Mouse (Mus musculus) left cerebral cortex, adult 9 months (tissue): ENCODE data around the gene St5.

Experiments
- DNase-seq, 2 experiments: peaks; one replicate each; pipeline ENCODE4 v3.0.0; 2022; ENCODE audit warnings: low spot score in 2 of 2

St5 gene

DNA sequence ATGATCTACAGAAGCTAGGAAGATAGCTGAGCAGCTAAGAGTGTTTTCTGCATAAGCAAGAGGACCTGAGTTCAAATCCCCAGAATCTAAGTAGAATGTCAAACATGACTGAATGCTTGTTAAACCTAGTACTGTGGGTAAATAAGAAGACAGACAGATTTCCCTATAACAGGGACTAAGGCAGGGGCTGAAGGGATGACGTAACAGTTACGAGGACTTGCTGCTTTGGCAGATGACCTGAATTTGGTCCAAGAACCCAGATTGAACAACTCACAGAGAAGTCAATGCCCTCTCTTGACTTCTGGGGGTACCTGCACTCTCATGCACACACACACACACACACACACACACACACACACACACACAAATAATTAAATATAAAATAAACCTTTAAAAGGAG lies 93.1 kb downstream of the St5 start:
- DNase-seq, result no peak

DNA sequence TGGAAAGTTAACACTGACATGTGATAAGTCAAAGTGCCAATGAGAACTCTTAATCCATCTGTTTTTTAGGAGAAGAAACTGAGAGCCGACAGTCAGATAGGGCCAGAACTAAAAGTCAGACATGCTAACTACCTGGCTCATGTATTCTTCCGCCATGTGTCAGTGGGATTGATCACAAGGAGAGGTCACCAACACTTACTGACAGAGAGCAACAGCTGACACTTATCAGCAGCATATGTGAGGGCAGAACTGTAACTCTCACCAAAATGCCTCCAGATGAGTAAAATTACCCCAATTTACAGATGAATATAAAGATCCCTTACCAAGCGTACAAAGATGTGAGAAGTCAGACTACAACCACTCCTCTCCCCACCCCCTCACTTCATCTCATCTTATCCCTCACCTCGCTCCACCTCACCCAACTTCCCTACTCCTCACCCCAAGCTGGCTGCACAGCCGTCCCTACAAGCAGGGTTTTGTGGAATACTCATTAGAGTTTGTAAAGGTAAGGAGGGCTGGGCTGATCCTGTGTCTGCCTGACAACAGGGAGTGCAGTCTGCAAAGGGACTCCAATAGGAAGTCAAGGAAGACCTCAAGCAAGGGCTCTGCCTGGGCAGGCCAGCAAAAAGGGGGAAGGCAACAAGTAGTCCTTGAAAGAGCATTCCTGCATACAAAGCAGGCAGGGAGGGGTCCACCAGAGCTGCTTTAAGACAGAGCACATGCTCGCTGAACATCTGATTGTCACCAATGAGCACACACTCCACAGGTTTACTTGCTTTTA lies 93.7 kb downstream of the St5 start:
- no peak for DNase-seq

- DNase-seq, result no peak
Observed at GRCm38 (mm10) chr7:109608831-109609230, 94.6 kb downstream of the St5 start.

- DNase-seq, result no peak
Observed at GRCm38 (mm10) chr7:109606994-109607610, 96.3 kb downstream of the St5 start.

DNA sequence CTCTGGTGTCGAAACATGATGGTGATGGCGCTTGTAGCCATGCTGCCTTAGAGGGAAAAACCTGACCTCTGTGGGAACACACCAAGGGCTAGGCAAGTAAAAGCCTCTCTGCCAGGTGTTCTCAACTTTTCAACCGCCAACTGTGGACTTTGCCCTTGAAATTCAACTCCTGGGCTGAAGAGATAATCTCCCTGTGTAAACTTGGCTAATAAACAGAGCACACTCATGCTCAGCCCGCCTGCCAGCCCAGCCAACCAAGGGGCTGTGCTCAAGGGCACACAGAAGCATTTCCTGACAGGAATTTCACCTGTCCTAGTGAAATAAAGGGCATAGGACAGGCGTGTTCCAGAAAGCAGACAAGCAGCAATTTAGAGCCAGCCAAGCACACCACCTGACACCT lies 100.8 kb downstream of the St5 start:
- DNase-seq, result no peak

DNA sequence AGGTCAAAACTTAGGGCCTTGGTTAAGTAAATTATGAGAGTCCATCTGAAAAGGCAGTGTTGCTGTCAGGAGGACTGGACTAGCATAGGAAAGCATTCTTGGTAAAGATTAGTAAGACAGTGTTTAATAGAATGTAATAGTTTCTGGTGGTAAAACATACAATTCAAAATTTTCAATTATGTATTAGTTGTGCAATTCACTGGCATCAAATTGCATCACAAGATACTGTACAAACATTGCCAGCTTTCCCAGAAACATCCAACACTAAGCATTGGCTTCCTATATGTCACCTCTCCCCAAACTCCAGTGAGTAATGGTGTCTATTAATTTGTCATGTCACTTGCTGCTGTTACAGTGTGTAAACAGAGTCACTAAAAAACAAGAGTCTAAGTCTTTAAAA lies 101.4 kb downstream of the St5 start:
- no peak for DNase-seq

DNA sequence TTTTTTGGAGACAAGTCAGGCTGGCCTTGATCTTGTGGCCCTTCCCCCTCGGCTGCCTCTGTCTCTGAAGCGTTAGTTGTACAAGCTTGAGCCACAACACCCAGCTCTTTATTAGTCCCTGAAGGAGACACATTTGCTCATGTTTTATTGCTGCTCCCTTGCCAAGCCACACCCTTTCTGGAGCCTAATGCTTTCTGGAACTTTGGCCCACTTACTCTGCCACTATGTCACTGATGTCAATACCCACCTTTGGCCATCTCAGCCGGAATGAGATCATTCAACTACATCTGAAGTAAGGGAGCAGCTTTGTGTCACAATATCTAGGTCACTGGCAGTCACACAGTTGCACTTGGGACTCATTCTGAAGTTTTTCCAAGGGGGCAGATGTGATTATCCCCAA lies 102.7 kb downstream of the St5 start:
- no peak for DNase-seq

DNA sequence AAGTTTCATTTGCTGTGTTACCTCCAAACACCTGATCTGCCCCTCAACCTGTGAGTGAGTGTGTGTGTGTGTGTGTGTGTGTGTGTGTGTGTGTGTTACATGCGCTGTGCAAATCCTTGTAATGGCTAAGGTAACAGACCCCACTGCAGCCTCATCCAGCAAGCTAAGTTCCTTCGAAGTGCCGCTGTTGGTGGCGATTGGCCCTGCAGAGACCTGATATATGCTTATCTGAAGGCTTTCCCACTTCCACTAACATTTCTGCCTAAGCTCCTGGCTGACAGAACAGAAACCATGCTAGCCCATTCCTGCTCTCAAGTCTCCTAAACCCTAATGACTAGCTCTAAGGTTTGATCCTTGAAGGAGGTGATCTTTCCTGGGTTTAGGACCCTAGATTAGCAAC lies 103.4 kb downstream of the St5 start:
- no peak for DNase-seq

- no peak for DNase-seq
Observed at GRCm38 (mm10) chr7:109594845-109595531, 108.4 kb downstream of the St5 start.

DNA sequence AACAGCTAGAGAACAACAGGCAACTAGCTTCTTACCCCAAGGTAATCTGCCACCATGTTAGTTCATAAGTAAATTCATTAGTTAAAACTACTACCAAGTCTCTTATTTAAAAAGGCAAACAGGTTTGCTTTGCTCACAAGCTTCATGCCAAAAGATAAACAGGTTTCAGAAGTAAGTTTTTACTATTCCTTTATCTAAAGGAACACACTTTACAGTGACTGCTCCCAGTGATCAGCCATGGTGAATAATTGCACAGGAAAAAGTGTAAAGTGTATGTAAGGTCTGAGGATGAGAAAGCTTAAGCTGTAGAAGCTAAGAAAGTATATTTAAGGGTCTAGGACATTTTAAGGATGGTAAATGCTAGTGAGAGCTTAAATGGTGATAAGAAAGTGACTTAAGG lies 109.4 kb downstream of the St5 start:
- DNase-seq, result no peak

- no peak for DNase-seq
Observed at GRCm38 (mm10) chr7:109592184-109592583, 111.2 kb downstream of the St5 start.

DNA sequence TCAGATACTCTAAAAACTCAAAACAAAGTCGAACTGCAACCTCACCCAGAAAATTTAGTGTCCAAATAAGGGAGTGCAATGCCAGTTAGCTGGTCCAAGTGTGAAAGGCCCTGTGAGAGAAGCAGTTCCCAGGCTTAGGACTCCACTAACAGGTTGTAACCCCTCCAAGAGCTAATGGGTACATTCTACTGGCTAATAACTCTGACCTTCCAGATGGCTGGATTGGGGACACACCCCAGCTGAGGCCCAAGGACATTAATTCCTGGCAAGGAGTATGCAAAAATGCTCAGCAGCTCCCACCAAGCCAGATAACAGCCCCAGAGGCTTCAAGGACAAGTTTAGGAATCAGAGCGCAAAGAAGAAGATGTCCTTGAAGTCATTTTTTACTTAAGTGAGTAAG lies 112.8 kb downstream of the St5 start:
- DNase-seq, result no peak

DNA sequence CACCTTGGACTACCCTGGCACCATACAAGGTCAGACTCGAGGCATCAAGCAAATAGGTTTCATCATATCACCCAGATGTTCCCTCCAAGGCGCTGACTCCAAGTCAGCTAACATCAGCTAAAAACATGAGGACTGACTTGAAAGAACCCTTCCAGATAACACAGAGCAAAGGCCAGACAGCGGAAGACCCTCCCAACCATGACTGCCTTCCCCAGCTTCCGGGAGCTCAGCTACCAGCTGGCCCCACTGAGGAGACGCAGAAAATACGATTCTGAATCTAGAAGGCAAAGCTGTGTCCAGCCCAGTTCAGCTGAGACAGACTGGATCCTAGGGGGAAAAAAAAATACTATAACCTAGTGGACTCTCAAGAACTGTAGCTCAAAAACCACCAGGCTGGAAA lies 114.4 kb downstream of the St5 start:
- DNase-seq, result no peak

- no peak for DNase-seq
Observed at GRCm38 (mm10) chr7:109588145-109588544, 115.3 kb downstream of the St5 start.

DNA sequence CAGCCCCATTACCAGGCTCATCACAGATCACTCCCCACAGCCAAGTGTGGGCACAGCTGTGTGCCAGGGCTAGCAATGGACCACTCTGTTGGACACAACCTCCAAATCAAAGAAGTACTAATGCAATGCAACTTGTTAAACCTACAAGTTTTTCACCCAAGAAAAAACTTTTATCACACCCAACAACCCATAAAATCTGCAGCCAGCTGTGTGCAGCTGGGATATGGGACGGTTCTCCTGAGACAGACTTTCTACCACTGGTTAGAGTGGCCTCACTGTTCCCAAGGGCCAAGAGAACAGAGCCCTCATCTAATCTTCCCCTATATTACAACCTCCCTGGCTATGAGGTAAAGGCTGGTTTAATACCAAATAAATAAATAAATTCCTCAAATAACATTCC lies 118.9 kb downstream of the St5 start:
- DNase-seq, result no peak

DNA sequence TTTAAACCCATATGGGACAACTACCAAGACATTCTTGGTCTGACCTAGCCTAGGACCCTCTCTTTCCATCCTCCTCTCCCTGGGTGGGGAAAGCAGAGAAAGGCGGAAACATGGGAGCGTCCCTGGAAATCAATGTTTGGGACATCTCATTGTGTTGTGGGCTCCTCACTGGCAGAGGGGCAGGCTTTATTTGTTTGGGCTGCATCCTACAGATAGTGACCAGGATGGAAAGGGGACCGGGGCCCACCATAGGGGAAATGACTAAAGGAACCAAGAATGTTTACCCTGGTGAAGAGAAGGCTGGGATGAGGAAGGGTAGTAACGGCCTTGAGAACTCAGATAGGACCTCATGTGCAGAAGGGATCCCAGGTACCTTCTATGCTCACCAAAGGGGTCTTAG lies 122.9 kb downstream of the St5 start:
- DNase-seq, result no peak

DNA sequence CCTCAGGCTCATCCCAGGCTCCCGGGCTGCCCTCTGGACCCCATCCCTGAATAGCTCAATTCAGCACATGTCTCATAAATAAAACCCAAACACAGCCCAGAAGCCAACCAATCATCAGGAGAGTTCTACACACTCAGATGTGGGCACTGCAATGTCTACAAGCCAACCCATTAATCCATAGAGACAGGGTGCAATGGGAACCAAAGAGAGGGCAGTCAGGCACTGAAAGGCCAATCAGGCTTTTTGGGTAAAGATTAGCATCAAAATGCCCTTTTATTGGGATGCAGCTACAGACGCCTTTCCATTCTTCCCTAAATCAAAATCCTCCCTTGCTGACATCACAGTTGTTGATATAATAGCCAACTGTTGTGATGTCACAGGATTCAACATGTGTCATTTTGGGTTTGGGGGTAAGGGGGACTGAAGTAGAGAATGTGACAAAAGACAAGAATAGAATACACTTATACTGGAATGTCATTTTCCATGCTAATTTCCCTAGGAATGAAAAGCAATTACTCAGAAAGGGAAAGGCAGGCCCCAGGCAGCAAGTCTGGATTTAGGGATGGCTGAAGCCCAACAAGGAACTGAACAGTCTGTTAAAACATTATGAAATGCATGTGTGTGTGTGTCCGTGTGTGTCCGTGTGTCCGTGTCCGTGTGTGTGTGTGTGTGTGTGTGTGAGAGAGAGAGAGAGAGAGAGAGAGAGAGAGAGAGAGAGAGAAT lies 123.7 kb downstream of the St5 start:
- DNase-seq, result no peak

DNA sequence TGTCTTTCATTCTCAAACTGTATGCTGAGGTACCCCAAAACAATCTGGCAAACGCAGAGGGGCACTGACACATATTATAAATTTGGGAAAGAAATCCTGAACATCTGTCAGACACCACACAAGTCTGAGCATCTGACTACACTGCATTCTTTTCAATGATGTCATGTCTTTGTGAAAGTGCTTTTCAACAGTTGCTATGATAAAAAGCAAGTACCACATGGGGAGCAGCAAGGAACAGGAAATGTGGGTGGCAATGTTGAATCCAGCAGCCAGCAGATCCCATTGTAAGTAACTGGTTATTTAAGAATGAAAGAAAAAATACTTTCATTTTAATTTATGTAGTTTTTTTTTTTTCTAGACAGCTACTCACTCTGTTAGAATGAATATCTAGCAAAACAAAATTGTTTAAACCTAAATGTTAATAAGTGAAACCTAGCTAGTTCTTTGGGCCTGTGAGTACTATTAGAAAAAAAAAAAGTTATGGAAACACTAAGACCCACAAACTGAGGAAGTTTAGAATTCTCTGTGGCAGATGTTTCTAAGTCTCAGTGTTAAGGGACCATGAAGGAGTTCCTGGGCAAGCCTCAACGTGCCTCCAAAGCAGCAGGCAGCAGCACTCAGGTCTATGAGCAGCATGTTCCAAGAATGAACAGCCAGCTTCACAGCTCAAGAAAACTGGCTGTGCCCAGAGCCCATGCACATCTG lies 124.4 kb downstream of the St5 start:
- no peak for DNase-seq

GRCm38 (mm10) chr7:109576321-109577314 lies 126.8 kb downstream of the St5 start:
- no peak for DNase-seq

- DNase-seq, result no peak
Observed at GRCm38 (mm10) chr7:109574166-109574565, 129.2 kb downstream of the St5 start.
